Mouse (Mus musculus) neural tube, embryonic 13.5 days (tissue): Measurements from ENCODE around the gene Men1. TPM values are rescaled to one million over a fixed set of nuclear protein-coding genes. Genes with fewer than 3 reads are reported as not detected.

ENCODE experiments used
- ATAC-seq: fragments of 200-750 bp; cut with Nextera tagmentation; 2 replicates; pipeline ENCODE4 v1.8.0; 2017; ENCODE audit warnings: low read depth, mild to moderate bottlenecking, moderate TSS enrichment, moderate library complexity
- H3K27ac ChIP-seq: fragments of 300-500 bp; sonication (generic); replicated peaks from 2 replicates; pipeline ENCODE4 v1.5.1; 2015; ENCODE audit warnings: moderate library complexity, mild to moderate bottlenecking, inconsistent platforms
- H3K27me3 ChIP-seq: fragments of 300-500 bp; sonication (generic); 2 replicates; pipeline ENCODE4 v1.6.1; 2015; ENCODE audit warnings: mild to moderate bottlenecking, inconsistent platforms
- H3K36me3 ChIP-seq: fragments of 300-500 bp; sonication (generic); 2 replicates; pipeline ENCODE4 v1.6.1; 2015; ENCODE audit warnings: mild to moderate bottlenecking, inconsistent platforms
- H3K4me1 ChIP-seq: fragments of 300-500 bp; sonication (generic); replicated peaks from 2 replicates; pipeline ENCODE4 v1.6.1; 2015; ENCODE audit warnings: inconsistent platforms
- H3K4me2 ChIP-seq: fragments of 300-500 bp; sonication (generic); 2 replicates; pipeline ENCODE4 v1.6.1; 2015; ENCODE audit warnings: inconsistent platforms, mild to moderate bottlenecking, moderate library complexity
- H3K4me3 ChIP-seq: fragments of 300-500 bp; sonication (generic); 2 replicates; pipeline ENCODE4 v1.5.1; 2015; ENCODE audit warnings: mild to moderate bottlenecking, inconsistent platforms
- H3K9ac ChIP-seq: fragments of 300-500 bp; sonication (generic); 2 replicates; pipeline ENCODE4 v1.6.1; 2015; ENCODE audit warnings: moderate library complexity, mild to moderate bottlenecking, inconsistent platforms
- H3K9me3 ChIP-seq: fragments of 300-500 bp; sonication (generic); 2 replicates; pipeline ENCODE4 v1.6.1; 2016; ENCODE audit warnings: inconsistent platforms
- WGBS: fragments of 180-500 bp; shearing (Covaris S2); methylation state at CpG from one replicate; pipeline ENCODE4 v1.1.7; 2015; 5-methylcytosine and 5-hydroxymethylcytosine counted together
- polyA plus RNA-seq: library from polyadenylated mRNA; unstranded; fragments of >200 nt; fragmentation: Nextera tagmentation; extraction: Ambion mirVana; gene quantifications from 2 replicates; pipeline ENCODE4 v1.2.1, GENCODE M21; 2015

Men1 gene
- polyA plus RNA-seq, 1 experiment from 2014 or later: 71.5 TPM

DNA sequence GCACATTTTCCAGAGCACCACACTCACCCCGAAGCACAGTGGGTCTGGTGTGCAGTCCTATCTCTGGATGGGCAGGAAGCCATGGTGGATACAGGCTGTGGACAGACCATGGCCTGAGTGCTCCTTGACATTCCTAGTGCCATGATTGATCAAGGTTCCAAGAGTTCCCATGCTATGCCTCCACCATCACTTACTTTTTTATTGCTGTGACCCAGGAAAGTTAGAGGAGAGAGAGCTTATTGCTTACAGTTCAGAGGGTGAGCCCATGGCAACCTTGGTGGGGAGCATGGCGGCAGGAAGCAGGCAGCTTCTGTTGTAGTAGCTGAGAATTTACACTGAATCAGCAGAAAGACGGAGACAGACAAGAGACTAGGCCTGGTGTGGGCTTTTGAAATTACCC is 26.5 kb downstream of the Men1 start:
- Histone ChIP-seq H3K9me3 (no peaks in the 10 kb centered on the region), H3K36me3 (peaks cover 18% of the 10 kb centered on the region), H3K4me1 (peaks cover 26% of the 10 kb centered on the region), H3K9ac (no peak overlapping the region), H3K4me3 (no peak overlapping the region), H3K27ac (no peak overlapping the region), H3K4me2 (no peak overlapping the region), H3K27me3 (no peaks in the 10 kb centered on the region)
- ATAC-seq: no peak
- WGBS: 93% methylated on average over 3 of the region's 3 CpGs

DNA sequence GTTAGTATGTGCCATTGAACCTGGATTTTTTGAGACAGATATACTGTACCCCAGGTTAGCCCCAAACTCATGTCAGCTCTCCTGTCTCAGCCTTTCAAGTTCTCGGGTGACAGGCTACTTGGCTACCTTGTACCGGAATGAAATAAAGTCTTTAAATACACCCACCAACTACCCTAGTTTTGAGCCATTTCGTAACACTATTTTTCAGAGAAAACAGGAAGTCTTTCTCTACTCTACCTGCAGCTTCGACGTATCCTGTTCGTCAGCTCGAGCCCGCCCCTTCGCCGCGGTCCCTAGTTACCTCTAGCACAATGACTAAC is 28.3 kb downstream of the Men1 start:
- H3K27ac ChIP-seq: peak overlapping the region; percentile 99
- no peaks in the 10 kb centered on the region for H3K9me3 ChIP-seq
- no peak for ATAC-seq
- peak overlapping the region; percentile 60 for H3K9ac ChIP-seq
- 3% methylated on average over 11 of the region's 11 CpGs for WGBS
- H3K4me2 ChIP-seq: peak overlapping the region; percentile 60
- no peaks in the 10 kb centered on the region for H3K27me3 ChIP-seq
- H3K36me3 ChIP-seq: peaks cover 35% of the 10 kb centered on the region
- H3K4me3 ChIP-seq: peak overlapping the region; percentile 99
- peaks cover 39% of the 10 kb centered on the region for H3K4me1 ChIP-seq

DNA sequence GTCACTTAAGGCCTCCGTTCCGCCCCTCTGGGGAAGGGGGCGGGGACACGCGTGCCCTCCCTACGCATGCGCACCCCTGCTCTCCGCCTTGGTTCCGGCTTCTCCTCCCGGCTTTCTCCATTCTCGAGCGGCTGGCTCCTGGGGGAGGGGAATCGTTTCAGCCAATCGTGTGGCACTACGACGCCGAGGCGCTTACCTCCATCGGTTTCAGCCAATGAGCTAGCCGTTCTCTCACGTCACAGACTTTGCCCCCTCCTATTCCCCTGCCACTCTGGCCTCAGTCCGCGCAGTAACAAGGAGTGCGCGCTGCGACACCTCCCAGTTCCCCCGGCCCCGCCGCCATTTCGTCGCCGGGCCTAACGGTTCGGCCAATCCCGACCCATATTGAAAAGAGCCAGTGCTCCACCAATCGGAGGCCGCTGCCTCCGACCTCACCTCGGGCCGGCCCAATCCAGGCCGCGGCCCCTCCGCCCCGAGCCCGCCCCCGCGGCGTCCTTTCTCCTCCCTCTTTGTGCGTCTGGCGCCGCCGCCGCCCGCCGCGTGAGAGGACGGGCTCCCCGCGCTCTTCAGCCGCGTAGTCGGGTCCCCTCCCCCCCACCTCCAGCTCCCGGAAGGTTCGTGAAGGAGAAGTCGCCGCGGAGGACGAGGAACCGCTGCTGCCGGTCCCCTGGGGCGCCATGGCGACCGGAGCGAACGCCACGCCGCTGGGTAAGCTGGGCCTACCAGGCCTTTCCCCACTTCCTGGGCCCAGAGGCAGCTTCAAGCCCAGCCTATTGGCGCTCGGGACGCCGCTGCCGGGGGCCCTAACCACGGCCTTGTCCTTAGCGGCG is 28.8 kb downstream of the Men1 start, which contains the start of gene Sf1:
Gene Sf1, plus strand, starts transcription at position 280 of the 830 bp plus-strand sequence.
- H3K27ac ChIP-seq: peak within 1 kb of the TSS; percentile 99
- WGBS: 1% methylated on average over 84 of the region's 85 CpGs
- peak; percentile 99 for ATAC-seq

DNA sequence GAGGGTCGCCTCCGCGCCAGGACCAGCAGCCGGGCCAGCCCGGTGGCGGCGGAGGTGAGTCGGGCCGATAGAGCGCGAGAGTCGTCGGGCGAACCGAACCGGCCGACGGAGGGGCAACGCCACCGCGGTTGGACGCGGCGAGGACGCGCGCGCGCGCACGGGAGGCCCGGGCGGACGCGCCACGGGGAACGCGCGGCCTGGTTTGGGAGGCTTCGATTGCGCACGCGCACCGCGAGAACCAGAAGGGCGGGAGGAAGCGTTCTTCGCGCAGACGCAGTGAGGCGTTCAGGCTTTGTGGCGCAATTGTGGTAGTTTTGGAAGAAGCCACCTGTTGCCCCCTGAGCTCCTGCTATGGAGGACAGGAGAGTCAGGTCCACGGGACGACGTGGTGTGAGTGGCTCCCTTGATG is 29.5 kb downstream of the Men1 start:
- Histone ChIP-seq H3K4me3 (peak overlapping the region; percentile 99), H3K4me2 (peak overlapping the region; percentile 87), H3K9ac (peak overlapping the region; percentile 98), H3K27ac (peak overlapping the region; percentile 99), H3K27me3 (no peaks in the 10 kb centered on the region), H3K4me1 (peaks cover 39% of the 10 kb centered on the region), H3K9me3 (no peaks in the 10 kb centered on the region), H3K36me3 (peaks cover 47% of the 10 kb centered on the region)
- peak; percentile 0; the same call in 1 of the 2 replicates for ATAC-seq
- WGBS: 1% methylated on average over 55 of the region's 55 CpGs

More for the DNA sequence above, 28.8 kb downstream of the Men1 start, which contains the start of gene Sf1:
- peak within 1 kb of the TSS; percentile 87 for H3K4me2 ChIP-seq
- H3K4me3 ChIP-seq: peak within 1 kb of the TSS; percentile 99
- H3K4me1 ChIP-seq: peaks cover 39% of the 10 kb centered on the region
- H3K9me3 ChIP-seq: no peaks in the 10 kb centered on the region
- no peaks in the 10 kb centered on the region for H3K27me3 ChIP-seq
- H3K36me3 ChIP-seq: peaks cover 41% of the 10 kb centered on the region
- peak within 1 kb of the TSS; percentile 98 for H3K9ac ChIP-seq

DNA sequence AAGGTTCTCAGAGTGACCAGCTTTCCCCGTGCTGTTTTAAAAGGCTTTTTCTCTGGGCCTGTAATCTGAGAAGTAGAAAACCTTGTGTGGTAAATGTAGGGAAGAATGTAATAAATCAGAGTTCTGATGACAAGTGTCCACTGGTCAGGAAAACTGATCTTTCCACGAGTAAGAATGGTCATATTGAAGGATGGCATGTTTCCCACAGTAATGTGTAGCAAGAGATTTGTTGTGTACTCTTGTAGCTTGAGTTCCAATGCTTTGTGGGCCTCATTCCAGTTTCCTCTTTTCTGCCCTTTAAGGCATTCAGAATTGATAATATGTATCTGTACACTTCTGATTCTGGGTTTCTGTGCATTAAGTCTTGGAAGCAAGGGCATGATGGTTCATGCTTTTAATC is 30.1 kb downstream of the Men1 start:
- no peaks in the 10 kb centered on the region for H3K27me3 ChIP-seq
- peaks cover 39% of the 10 kb centered on the region for H3K4me1 ChIP-seq
- no peak for ATAC-seq
- H3K9me3 ChIP-seq: no peaks in the 10 kb centered on the region
- H3K9ac ChIP-seq: peak overlapping the region; percentile 98
- peak overlapping the region; percentile 99; the same call in 1 of the 2 replicates for H3K27ac ChIP-seq
- WGBS: 0% methylated on average over 2 of the region's 2 CpGs
- H3K4me3 ChIP-seq: peak overlapping the region; percentile 99
- peaks cover 49% of the 10 kb centered on the region for H3K36me3 ChIP-seq
- peak overlapping the region; percentile 87 for H3K4me2 ChIP-seq

DNA sequence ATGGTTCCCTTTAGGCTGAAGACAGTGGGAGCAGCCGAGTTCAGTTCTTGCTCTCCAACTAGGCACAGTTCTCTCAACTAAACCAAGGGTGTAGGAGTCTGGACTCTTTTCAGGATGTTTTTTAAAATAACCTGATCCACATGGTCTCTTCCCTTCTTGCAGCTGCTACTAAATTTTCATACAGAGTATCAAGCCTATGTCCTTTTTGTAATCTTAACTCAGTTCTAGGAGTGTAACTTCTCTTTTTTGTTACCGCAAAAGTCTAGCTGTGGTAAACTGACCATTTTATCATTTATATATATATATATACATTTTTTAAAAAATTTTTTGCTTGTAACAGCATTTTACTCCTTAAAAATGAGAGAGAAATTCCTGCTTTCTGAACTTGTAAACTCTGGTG is 35.4 kb downstream of the Men1 start:
- WGBS: 84% methylated on average over 2 of the region's 2 CpGs
- Histone ChIP-seq H3K4me1 (peaks cover 24% of the 10 kb centered on the region), H3K27ac (no peak overlapping the region), H3K9ac (no peak overlapping the region), H3K9me3 (no peaks in the 10 kb centered on the region), H3K36me3 (peaks cover 95% of the 10 kb centered on the region), H3K4me2 (no peak overlapping the region), H3K27me3 (no peaks in the 10 kb centered on the region), H3K4me3 (no peak overlapping the region)
- ATAC-seq: no peak

DNA sequence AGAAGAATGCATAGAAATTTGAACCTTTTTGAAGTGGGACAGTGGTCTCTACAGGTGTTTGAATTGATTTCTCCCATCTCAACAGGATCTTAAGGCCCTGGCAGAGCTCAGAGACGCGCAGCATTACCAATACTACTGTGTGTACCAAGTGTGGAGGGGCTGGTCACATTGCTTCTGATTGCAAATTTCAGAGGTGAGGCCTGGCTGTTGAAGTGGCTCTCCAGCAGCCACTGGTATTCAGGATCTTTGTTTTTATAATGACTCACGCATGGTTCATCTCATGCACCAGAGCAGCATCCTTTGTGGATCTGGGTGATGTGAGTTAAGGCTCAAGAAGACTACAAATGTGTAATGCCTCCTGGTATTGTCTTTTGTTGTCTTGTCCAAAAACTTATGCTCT is 37.7 kb downstream of the Men1 start:
- Histone ChIP-seq H3K9ac (no peak overlapping the region), H3K4me2 (no peak overlapping the region), H3K4me3 (no peak overlapping the region), H3K9me3 (no peaks in the 10 kb centered on the region), H3K36me3 (peaks cover 97% of the 10 kb centered on the region), H3K4me1 (peaks cover 13% of the 10 kb centered on the region), H3K27ac (no peak overlapping the region), H3K27me3 (no peaks in the 10 kb centered on the region)
- ATAC-seq: no peak
- 92% methylated on average over 3 of the region's 3 CpGs for WGBS

DNA sequence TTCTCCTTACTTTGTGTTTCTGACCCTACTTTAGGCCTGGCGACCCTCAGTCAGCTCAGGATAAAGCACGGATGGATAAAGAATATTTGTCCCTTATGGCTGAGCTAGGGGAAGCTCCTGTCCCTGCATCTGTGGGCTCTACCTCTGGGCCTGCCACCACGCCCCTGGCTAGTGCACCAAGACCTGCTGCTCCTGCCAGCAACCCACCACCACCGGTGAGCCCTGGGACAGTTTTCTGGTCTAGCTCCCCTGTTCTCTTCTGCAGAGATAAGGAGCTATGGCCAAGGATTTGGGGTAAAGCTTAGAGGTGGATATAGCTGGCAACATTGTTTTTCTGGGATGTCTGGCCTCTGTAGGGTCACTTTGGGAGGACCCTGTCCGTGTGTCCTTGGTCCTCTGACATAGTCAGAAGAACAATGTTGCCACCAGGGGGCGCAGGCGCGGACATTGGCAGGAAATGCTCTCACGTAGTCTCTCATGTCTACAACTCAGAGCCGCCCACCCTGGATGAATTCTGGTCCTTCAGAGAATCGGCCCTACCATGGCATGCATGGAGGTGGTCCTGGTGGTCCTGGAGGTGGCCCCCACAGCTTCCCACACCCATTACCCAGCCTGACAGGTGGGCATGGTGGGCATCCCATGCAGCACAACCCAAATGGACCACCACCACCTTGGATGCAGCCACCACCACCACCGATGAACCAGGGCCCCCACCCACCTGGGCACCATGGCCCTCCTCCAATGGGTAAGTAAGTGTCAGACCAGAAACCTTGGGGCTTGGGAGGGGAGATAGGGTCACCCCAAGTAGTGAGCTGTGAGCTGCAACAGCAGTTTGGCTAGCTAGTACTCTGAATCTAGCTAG is 39.0 kb downstream of the Men1 start:
- no peak overlapping the region for H3K4me2 ChIP-seq
- WGBS: 66% methylated on average over 12 of the region's 12 CpGs
- peaks cover 98% of the 10 kb centered on the region for H3K36me3 ChIP-seq
- H3K4me1 ChIP-seq: peaks cover 21% of the 10 kb centered on the region
- H3K27ac ChIP-seq: no peak overlapping the region
- H3K9ac ChIP-seq: no peak overlapping the region
- ATAC-seq: no peak
- no peak overlapping the region for H3K4me3 ChIP-seq
- no peaks in the 10 kb centered on the region for H3K9me3 ChIP-seq
- H3K27me3 ChIP-seq: no peaks in the 10 kb centered on the region

DNA sequence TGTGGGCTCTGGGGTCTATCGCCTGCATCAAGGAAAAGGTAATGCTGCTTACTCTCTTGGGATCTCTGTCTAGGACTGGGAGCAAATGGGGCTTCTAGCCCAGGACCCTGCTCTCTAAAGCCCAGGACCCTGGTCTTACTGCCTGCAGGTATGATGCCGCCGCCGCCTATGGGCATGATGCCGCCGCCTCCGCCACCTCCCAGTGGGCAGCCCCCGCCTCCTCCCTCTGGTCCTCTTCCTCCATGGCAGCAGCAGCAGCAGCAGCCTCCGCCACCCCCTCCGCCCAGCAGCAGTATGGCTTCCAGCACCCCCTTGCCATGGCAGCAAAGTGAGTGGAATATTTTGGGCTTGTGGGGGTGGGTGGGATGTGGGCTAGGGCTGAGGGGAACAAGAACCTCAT is 39.8 kb downstream of the Men1 start:
- WGBS: 96% methylated on average over 10 of the region's 10 CpGs
- Histone ChIP-seq H3K4me3 (no peak overlapping the region), H3K27me3 (no peaks in the 10 kb centered on the region), H3K9ac (no peak overlapping the region), H3K4me1 (peaks cover 21% of the 10 kb centered on the region), H3K4me2 (no peak overlapping the region), H3K36me3 (peaks cover 98% of the 10 kb centered on the region), H3K9me3 (no peaks in the 10 kb centered on the region), H3K27ac (no peak overlapping the region)
- ATAC-seq: no peak

DNA sequence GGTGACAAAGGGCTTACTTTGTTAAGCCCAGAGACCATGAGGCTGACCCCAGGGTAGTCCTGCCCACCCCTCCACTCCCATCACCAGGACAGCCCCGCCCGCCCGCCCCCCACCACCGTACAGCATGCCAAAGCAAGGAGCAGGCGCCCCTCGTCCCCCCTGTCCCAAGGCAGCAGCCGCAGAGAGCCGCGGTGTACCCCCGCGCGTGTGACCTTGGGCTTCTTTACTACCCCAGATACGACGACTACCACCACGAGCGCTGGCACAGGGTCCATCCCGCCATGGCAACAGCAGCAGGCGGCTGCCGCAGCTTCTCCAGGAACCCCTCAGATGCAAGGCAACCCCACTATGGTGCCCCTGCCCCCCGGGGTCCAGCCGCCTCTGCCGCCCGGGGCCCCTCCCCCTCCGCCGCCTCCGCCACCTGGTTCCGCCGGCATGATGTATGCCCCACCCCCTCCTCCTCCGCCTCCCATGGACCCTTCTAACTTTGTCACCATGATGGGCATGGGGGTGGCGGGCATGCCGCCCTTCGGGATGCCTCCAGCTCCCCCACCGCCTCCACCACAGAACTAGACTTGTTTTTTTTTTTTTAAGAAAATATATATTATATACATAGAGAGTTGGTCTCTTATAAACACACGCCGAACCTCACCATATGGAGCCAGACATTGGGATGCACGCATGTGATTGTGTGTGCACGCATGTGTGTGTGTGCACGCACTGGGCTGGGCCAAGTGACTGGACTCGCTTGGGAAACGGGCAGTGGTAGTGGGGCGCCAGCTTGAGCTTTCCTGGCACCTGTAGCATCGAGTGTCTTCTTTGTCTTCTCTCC is 40.9 kb downstream of the Men1 start:
- Histone ChIP-seq H3K36me3 (peaks cover 91% of the 10 kb centered on the region), H3K27ac (no peak overlapping the region), H3K9ac (no peak overlapping the region), H3K9me3 (no peaks in the 10 kb centered on the region), H3K4me2 (no peak overlapping the region), H3K4me1 (peaks cover 21% of the 10 kb centered on the region), H3K4me3 (no peak overlapping the region), H3K27me3 (no peaks in the 10 kb centered on the region)
- 85% methylated on average over 36 of the region's 42 CpGs for WGBS
- 0 out of 2 replicates have a peak, but pooled peaks have one; percentile 10 for ATAC-seq

DNA sequence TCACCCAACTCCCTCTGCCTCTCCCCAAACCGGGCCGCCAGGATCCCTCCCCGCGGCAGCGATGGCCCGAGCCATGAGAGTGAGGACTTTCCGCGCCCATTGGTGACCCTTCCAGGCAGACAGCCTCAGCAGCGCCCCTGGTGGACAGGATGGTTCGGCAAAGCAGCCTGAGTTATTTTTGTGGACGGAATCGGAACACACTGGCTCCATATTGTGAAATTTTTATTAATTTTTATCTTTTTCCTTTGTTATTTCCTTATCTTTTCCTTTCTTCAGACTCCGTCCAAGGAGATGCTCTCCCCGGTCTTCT is 41.4 kb downstream of the Men1 start:
- 71% methylated on average over 14 of the region's 14 CpGs for WGBS
- Histone ChIP-seq H3K27me3 (no peaks in the 10 kb centered on the region), H3K9me3 (no peaks in the 10 kb centered on the region), H3K9ac (no peak overlapping the region), H3K4me3 (no peak overlapping the region), H3K4me1 (peaks cover 21% of the 10 kb centered on the region), H3K4me2 (no peak overlapping the region), H3K36me3 (peaks cover 85% of the 10 kb centered on the region), H3K27ac (no peak overlapping the region)
- ATAC-seq: no peak

DNA sequence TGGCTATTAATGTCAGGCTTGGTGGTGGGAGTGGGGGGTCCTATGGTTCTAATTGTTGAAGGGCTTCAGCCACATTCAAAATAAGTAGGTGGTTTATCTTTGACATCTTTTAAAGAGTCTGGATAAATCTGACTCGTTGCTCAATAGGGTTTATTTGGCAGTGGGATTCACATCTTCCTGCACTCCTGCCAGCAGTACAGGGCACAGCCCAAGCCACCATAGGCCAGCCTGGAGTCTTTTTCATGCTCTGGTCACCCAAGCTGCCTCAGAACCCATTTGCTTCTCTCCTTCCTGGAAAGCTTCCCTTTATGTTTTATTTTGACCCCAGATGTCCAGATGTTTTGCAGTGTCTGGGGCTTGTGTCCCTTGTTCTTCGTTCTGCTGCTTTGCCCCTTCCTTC is 41.9 kb downstream of the Men1 start:
- ATAC-seq: no peak
- Histone ChIP-seq H3K9me3 (no peaks in the 10 kb centered on the region), H3K9ac (no peak overlapping the region), H3K4me3 (no peak overlapping the region), H3K4me2 (no peak overlapping the region), H3K36me3 (peaks cover 81% of the 10 kb centered on the region), H3K4me1 (peaks cover 21% of the 10 kb centered on the region), H3K27ac (no peak overlapping the region), H3K27me3 (no peaks in the 10 kb centered on the region)
- WGBS: 82% methylated on average over 2 of the region's 2 CpGs
